Comparison of ENCODE assay signal across 12 mouse cellular contexts in the genomic region with DNA sequence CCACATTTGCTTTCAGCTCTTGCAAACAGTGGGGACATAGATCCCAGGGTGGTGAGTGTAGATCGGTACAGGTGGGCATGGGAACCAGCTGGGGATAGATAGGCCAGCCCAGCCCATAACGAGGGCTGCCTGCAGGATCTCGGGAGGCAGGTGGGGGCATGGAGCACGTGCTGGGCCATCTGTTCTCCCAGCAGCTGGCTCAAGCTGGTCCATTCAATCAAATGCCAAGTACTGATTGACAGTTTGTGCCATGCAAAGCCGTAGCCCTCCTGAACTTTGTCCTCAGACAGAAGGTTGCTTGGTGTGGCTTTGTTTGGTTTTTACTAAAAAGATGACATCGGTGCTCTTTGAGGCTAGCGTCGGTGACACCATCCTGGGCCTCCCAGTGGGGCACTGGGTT. TPM values are rescaled to one million over a fixed set of nuclear protein-coding genes. Genes with fewer than 3 reads are reported as not detected.
A peak's percentile ranks its signal among the peaks of the same experiment; 100 is the strongest.
DNase-seq lines count a peak whose midpoint lies in the region; ATAC-seq lines count a peak whose summit lies in the region.
"Had no signal": no experiment of that assay in that cellular context is flagged by ENCODE, and none has a peak within 500 bp of the region (broad histone marks: within the 10 kb centered on the region; RNA-seq: fewer than 3 reads in every experiment).

No protein-coding gene starts in this region.

- H3K9me3 ChIP-seq in neural tube, embryonic 12.5 days, result no peaks in the 10 kb centered on the region
- no peaks in the 10 kb centered on the region for H3K9me3 ChIP-seq in hindbrain, embryonic 16.5 days (ENCODE audit: control insufficient read depth, low read length)
- H3K9me3 ChIP-seq in neural tube, embryonic 15.5 days (replicated peaks), result no peaks in the 10 kb centered on the region
- H3K9me3 ChIP-seq: embryonic facial prominence, embryonic 12.5 days had no signal

- peak overlapping the region; percentile 84 for H3K4me2 ChIP-seq in neural tube, embryonic 12.5 days (replicated peaks)
- H3K4me2 ChIP-seq in hindbrain, embryonic 16.5 days (ENCODE audit: low read length), result peak overlapping the region; percentile 70
- H3K4me2 ChIP-seq in neural tube, embryonic 15.5 days, result peak overlapping the region; percentile 79
- H3K4me2 ChIP-seq: embryonic facial prominence, embryonic 12.5 days had no signal

- WGBS in neural tube, embryonic 12.5 days, result 45% methylated on average over 8 of the region's 8 CpGs
- WGBS in hindbrain, embryonic 16.5 days, result 31% methylated on average over 8 of the region's 8 CpGs
- 40% methylated on average over 8 of the region's 8 CpGs for WGBS in neural tube, embryonic 15.5 days

- H3K27ac ChIP-seq in neural tube, embryonic 12.5 days, result no peak overlapping the region
- no peak overlapping the region for H3K27ac ChIP-seq in hindbrain, embryonic 16.5 days (ENCODE audit: low read depth, low read length)
- H3K27ac ChIP-seq in neural tube, embryonic 15.5 days (replicated peaks), result no peak overlapping the region
- H3K27ac ChIP-seq: embryonic facial prominence, embryonic 12.5 days had no signal

- peaks cover 34% of the 10 kb centered on the region for H3K4me1 ChIP-seq in neural tube, embryonic 12.5 days
- H3K4me1 ChIP-seq in hindbrain, embryonic 16.5 days (ENCODE audit: control insufficient read depth, insufficient read depth, low read depth, low read length), result peaks cover 20% of the 10 kb centered on the region
- peaks cover 50% of the 10 kb centered on the region for H3K4me1 ChIP-seq in neural tube, embryonic 15.5 days

- no peaks in the 10 kb centered on the region for H3K36me3 ChIP-seq in neural tube, embryonic 12.5 days
- no peaks in the 10 kb centered on the region for H3K36me3 ChIP-seq in hindbrain, embryonic 16.5 days (ENCODE audit: control insufficient read depth, insufficient read depth, low read length)
- no peaks in the 10 kb centered on the region for H3K36me3 ChIP-seq in neural tube, embryonic 15.5 days
- H3K36me3 ChIP-seq: embryonic facial prominence, embryonic 12.5 days had no signal

- peak overlapping the region; percentile 5; the same call in 1 of the 2 replicates for H3K9ac ChIP-seq in neural tube, embryonic 12.5 days
- peak overlapping the region; percentile 48 for H3K9ac ChIP-seq in hindbrain, embryonic 16.5 days (ENCODE audit: low read depth, low read length)
- H3K9ac ChIP-seq in neural tube, embryonic 15.5 days (replicated peaks), result no peak overlapping the region; the same call in 1 of the 2 replicates
- H3K9ac ChIP-seq: embryonic facial prominence, embryonic 12.5 days had no signal

- no peaks in the 10 kb centered on the region for H3K27me3 ChIP-seq in neural tube, embryonic 12.5 days (replicated peaks)
- H3K27me3 ChIP-seq in hindbrain, embryonic 16.5 days (replicated peaks; ENCODE audit: control insufficient read depth, insufficient read depth, low read length), result no peaks in the 10 kb centered on the region; the same call in 1 of the 2 replicates
- H3K27me3 ChIP-seq in neural tube, embryonic 15.5 days (replicated peaks), result no peaks in the 10 kb centered on the region

- ATAC-seq in neural tube, embryonic 12.5 days (ENCODE audit: low FRiP score, low read depth), result no peak
- ATAC-seq in hindbrain, embryonic 16.5 days, result no peak
- ATAC-seq in neural tube, embryonic 15.5 days (ENCODE audit: low FRiP score), result no peak
- ATAC-seq in frontal cortex, adult (ENCODE audit: low TSS enrichment), result no peak
- ATAC-seq: lung, postnatal 0 days; Patski had no signal

- H3K4me3 ChIP-seq in neural tube, embryonic 12.5 days, result no peak overlapping the region
- peak overlapping the region; percentile 18; the same call in 1 of the 2 replicates for H3K4me3 ChIP-seq in hindbrain, embryonic 16.5 days (ENCODE audit: low read length)
- 0 out of 2 replicates have a peak overlapping the region, but pooled peaks have one; percentile 1 for H3K4me3 ChIP-seq in neural tube, embryonic 15.5 days (replicated peaks)
- H3K4me3 ChIP-seq: embryonic facial prominence, embryonic 12.5 days had no signal

- peak; percentile 48 for DNase-seq in cerebellum, adult 11-12 months
- no peak for DNase-seq in cerebellum, adult 8-10 months
- no peak for DNase-seq in neural tube, embryonic 10.5 days (ENCODE audit: extremely low spot score, low spot score)
- DNase-seq in gastrocnemius, postnatal 25 days, result no peak
- DNase-seq: kidney, adult 11 months had no signal

RNA-seq across cellular contexts. Expression of a gene that starts 2.9 kb away (rescaled TPM):
- 171 and 188 TPM in 2 replicates for polyA plus RNA-seq in neural tube, embryonic 12.5 days (2016; fragmentation: Nextera tagmentation; extraction: Ambion mirVana)
- polyA plus RNA-seq in hindbrain, embryonic 16.5 days (2015; fragmentation: Nextera tagmentation; extraction: Ambion mirVana), result 320 and 328 TPM in 2 replicates
- polyA plus RNA-seq in neural tube, embryonic 15.5 days (2015; fragmentation: Nextera tagmentation; extraction: Ambion mirVana), result 296 and 363 TPM in 2 replicates
- total RNA-seq in gastrocnemius, postnatal 25 days (2021), result 10 to 100 TPM; 11.9 to 14.5 TPM
